16 mouse cellular contexts compared by ENCODE assay signal in genomic region chr2:35526612-35527242, GRCm38 (mm10).
"Had no signal": no experiment of that assay in that cellular context is flagged by ENCODE, and none has a peak within 500 bp of the region (broad histone marks: within the 10 kb centered on the region; RNA-seq: fewer than 3 reads in every experiment).

No protein-coding gene starts in this region.

- H3K27me3 ChIP-seq: limb, embryonic 12.5 days; lung, embryonic 15.5 days; midbrain, embryonic 15.5 days; neural tube, embryonic 12.5 days had no signal

- H3K27ac ChIP-seq: layer of hippocampus, adult 2 months; limb, embryonic 12.5 days; lung, embryonic 15.5 days; macrophage; midbrain, embryonic 15.5 days; neural tube, embryonic 12.5 days had no signal

- H3K4me1 ChIP-seq: limb, embryonic 12.5 days; lung, embryonic 15.5 days; midbrain, embryonic 15.5 days; neural tube, embryonic 12.5 days had no signal

- H3K4me3 ChIP-seq: layer of hippocampus, adult 2 months; limb, embryonic 12.5 days; lung, embryonic 15.5 days; midbrain, embryonic 15.5 days; neural tube, embryonic 12.5 days had no signal

- H3K9me3 ChIP-seq: limb, embryonic 12.5 days; lung, embryonic 15.5 days; midbrain, embryonic 15.5 days; neural tube, embryonic 12.5 days had no signal

- H3K9ac ChIP-seq: limb, embryonic 12.5 days; lung, embryonic 15.5 days; midbrain, embryonic 15.5 days; neural tube, embryonic 12.5 days had no signal

- DNase-seq: kidney, adult 8-10 months; kidney, postnatal 25 days; lung, postnatal 14 days; retina, postnatal 1 day; right cerebral cortex, postnatal 4 days; spleen, adult 18-20 months; thymus, adult 18-20 months; thymus, postnatal 14 days had no signal

- ATAC-seq: intestine, embryonic 16.5 days; midbrain, embryonic 15.5 days had no signal

- H3K4me2 ChIP-seq: limb, embryonic 12.5 days; lung, embryonic 15.5 days; midbrain, embryonic 11.5 days; midbrain, embryonic 15.5 days; neural tube, embryonic 12.5 days had no signal

- H3K36me3 ChIP-seq: limb, embryonic 12.5 days; lung, embryonic 15.5 days; midbrain, embryonic 15.5 days; neural tube, embryonic 12.5 days had no signal
